Mouse (Mus musculus) liver, postnatal 0 days (tissue): Measurements from ENCODE around the gene Fbxw4. TPM values are rescaled to one million over a fixed set of nuclear protein-coding genes. Genes with fewer than 3 reads are reported as not detected.

Source experiments
- ATAC-seq: fragments of 200-750 bp; cut with Nextera tagmentation; 2 replicates; pipeline ENCODE4 v1.8.0; 2017; ENCODE audit warnings: mild to moderate bottlenecking, moderate library complexity
- DNase-seq: peaks from one replicate; pipeline ENCODE4 v3.0.0-alpha.2; 2016
- H3K27ac ChIP-seq: fragments of 300-500 bp; sonication (generic); 2 replicates; pipeline ENCODE4 v1.5.1; 2014; ENCODE audit warnings: antibody characterized with exemption, moderate library complexity, mild to moderate bottlenecking, low read depth
- H3K27me3 ChIP-seq: fragments of 300-500 bp; sonication (generic); 2 replicates; pipeline ENCODE4 v1.6.1; 2014; ENCODE audit warnings: low read length, control low read depth, mixed read lengths; ENCODE audit not compliant: insufficient read depth
- H3K36me3 ChIP-seq: fragments of 300-500 bp; sonication (generic); replicated peaks from 2 replicates; pipeline ENCODE4 v1.6.1; 2014; ENCODE audit warnings: mild to moderate bottlenecking, control low read depth, low read length, moderate library complexity, mixed read lengths; ENCODE audit not compliant: insufficient read depth
- H3K4me1 ChIP-seq: fragments of 300-500 bp; sonication (generic); 2 replicates; pipeline ENCODE4 v1.6.1; 2014; ENCODE audit warnings: antibody characterized with exemption, mild to moderate bottlenecking, control low read depth; ENCODE audit not compliant: insufficient read depth
- H3K4me2 ChIP-seq: fragments of 300-500 bp; sonication (generic); 2 replicates; pipeline ENCODE4 v1.6.1; 2014; ENCODE audit warnings: low read depth, mild to moderate bottlenecking, low read length, moderate library complexity, mixed read lengths
- H3K4me3 ChIP-seq: fragments of 300-500 bp; sonication (generic); 2 replicates; pipeline ENCODE4 v1.5.1; 2014; ENCODE audit warnings: low read depth, low read length
- H3K9ac ChIP-seq: fragments of 300-500 bp; sonication (generic); replicated peaks from 2 replicates; pipeline ENCODE4 v1.6.1; 2014; ENCODE audit warnings: mild to moderate bottlenecking, moderate library complexity
- H3K9me3 ChIP-seq: fragments of 300-500 bp; sonication (generic); 2 replicates; pipeline ENCODE4 v1.6.1; 2016; ENCODE audit warnings: mild to moderate bottlenecking, control low read depth, low read length, mixed read lengths
- CTCF ChIP-seq: sonication (generic); IDR thresholded peaks from 2 replicates; pipeline ENCODE4 v1.5.1; 2016; ENCODE audit warnings: antibody characterized with exemption, low read depth
- EP300 ChIP-seq: IDR thresholded peaks from 2 replicates; pipeline ENCODE4 v1.6.1; 2016; ENCODE audit warnings: antibody characterized with exemption, low read depth, mild to moderate bottlenecking
- WGBS: fragments of 180-500 bp; shearing (Covaris S2); extraction: QIAGEN DNeasy Blood & Tissue Kit; methylation state at CpG from one replicate; pipeline ENCODE4 v1.1.7; 2014; ENCODE audit not compliant: insufficient replicate concordance; 5-methylcytosine and 5-hydroxymethylcytosine counted together
- polyA plus RNA-seq: library from polyadenylated mRNA; unstranded; fragments of >200 nt; fragmentation: Nextera tagmentation; extraction: Ambion mirVana; gene quantifications from 2 replicates; pipeline ENCODE4 v1.2.1, GENCODE M21; 2015

The Fbxw4 gene
- polyA plus RNA-seq, 1 experiment from 2014 or later: 2.2 TPM

GRCm38 (mm10) chr19:45619744-45620501, 40.2 kb downstream of the Fbxw4 start:
- Histone ChIP-seq H3K9me3 (no peaks in the 10 kb centered on the region), H3K9ac (no peak overlapping the region), H3K4me2 (no peak overlapping the region), H3K27ac (no peak overlapping the region), H3K36me3 (peaks cover 8% of the 10 kb centered on the region; the same call in 1 of the 2 replicates), H3K4me3 (no peak overlapping the region), H3K4me1 (no peaks in the 10 kb centered on the region), H3K27me3 (no peaks in the 10 kb centered on the region)
- 82% methylated on average over 14 of the region's 14 CpGs for WGBS
- no peak for ATAC-seq
- no peak for TF ChIP-seq CTCF
- TF ChIP-seq EP300: no peak
- no peak for DNase-seq

- H3K9ac ChIP-seq: no peak overlapping the region
- peaks cover 8% of the 10 kb centered on the region; the same call in 1 of the 2 replicates for H3K36me3 ChIP-seq
- ATAC-seq: no peak
- no peak overlapping the region for H3K27ac ChIP-seq
- no peak overlapping the region for H3K4me3 ChIP-seq
- no peaks in the 10 kb centered on the region for H3K4me1 ChIP-seq
- WGBS: 77% methylated on average over 6 of the region's 6 CpGs
- H3K27me3 ChIP-seq: no peaks in the 10 kb centered on the region
- no peak for TF ChIP-seq EP300
- TF ChIP-seq CTCF: no peak
- DNase-seq: no peak
- no peaks in the 10 kb centered on the region for H3K9me3 ChIP-seq
- H3K4me2 ChIP-seq: no peak overlapping the region
These were observed 41.9 kb downstream of the Fbxw4 start for GRCm38 (mm10) chr19:45618184-45618583.

DNA sequence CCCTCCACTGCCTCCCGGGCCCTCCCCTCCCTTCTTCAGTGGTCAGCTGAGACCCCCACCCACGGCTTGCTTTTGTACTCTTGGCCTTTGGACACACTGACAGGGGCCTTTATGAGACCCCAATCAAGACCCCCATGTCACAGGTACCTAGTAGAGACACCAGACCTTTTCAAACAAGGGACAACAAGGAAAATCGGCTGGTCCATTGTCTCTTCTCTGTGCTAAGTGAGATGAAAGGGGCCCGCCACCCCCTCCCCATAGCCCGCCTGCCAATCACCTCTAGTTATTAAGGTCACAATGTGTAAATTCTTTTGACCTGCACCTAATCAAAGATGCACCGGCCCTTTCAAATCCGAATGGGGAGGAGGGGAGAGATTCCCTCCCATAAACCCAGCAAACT, 43.4 kb downstream of the Fbxw4 start:
- TF ChIP-seq EP300: no peak
- TF ChIP-seq CTCF: no peak
- no peak overlapping the region for H3K4me2 ChIP-seq
- H3K27me3 ChIP-seq: no peaks in the 10 kb centered on the region
- no peak overlapping the region for H3K27ac ChIP-seq
- ATAC-seq (no peak), DNase-seq (no peak)
- H3K4me3 ChIP-seq: no peak overlapping the region
- H3K36me3 ChIP-seq: no peaks in the 10 kb centered on the region
- H3K9ac ChIP-seq: no peak overlapping the region
- H3K4me1 ChIP-seq: no peaks in the 10 kb centered on the region
- H3K9me3 ChIP-seq: no peaks in the 10 kb centered on the region
- 62% methylated on average over 7 of the region's 7 CpGs for WGBS

DNA sequence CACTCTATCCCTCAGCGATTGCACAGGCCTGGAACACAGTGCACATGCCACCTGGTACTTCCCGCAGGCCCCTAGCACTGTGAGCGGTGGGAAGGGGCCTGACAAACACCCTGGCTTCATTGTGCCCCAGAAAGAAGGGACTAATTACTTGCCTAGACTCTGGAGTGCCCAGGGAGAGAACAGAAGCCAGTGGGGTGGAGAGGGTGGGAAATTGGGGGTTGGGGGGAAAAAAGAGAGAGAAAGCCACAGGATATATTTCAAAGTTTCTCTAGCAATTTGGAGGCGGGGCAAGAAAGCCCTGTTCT, 43.9 kb downstream of the Fbxw4 start:
- Histone ChIP-seq H3K36me3 (no peaks in the 10 kb centered on the region), H3K9ac (no peak overlapping the region), H3K27ac (no peak overlapping the region), H3K4me2 (no peak overlapping the region), H3K4me3 (no peak overlapping the region), H3K27me3 (no peaks in the 10 kb centered on the region), H3K9me3 (no peaks in the 10 kb centered on the region), H3K4me1 (no peaks in the 10 kb centered on the region)
- no peak for DNase-seq
- 91% methylated on average over 4 of the region's 4 CpGs for WGBS
- TF ChIP-seq EP300: no peak
- no peak for TF ChIP-seq CTCF
- ATAC-seq: no peak

GRCm38 (mm10) chr19:45615415-45616213, 44.5 kb downstream of the Fbxw4 start:
- no peak for DNase-seq
- WGBS: 75% methylated on average over 12 of the region's 12 CpGs
- Histone ChIP-seq H3K36me3 (no peaks in the 10 kb centered on the region), H3K4me3 (no peak overlapping the region), H3K27me3 (no peaks in the 10 kb centered on the region), H3K4me2 (no peak overlapping the region), H3K9me3 (no peaks in the 10 kb centered on the region), H3K4me1 (no peaks in the 10 kb centered on the region), H3K27ac (no peak overlapping the region), H3K9ac (no peak overlapping the region)
- ATAC-seq: no peak
- TF ChIP-seq EP300: no peak
- no peak for TF ChIP-seq CTCF

DNA sequence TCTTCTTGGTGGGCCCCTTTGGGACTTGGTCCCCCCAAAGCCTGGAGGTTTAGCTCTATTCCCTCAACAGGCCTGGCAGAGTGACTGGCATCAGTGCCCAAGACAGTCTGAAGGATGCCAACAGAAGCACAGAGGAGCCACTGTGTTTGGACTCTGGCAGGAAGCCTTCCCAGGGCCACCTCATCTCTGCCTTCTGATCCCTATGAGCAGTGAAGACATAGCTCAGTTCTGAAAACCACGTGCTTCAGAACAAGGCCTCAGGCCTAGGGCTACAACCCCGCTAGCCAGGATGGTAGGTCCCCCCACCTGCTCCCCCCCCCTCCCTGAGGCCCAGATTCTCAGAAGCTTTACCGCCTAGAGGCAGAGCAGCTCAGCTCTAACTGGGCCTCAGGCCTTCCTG, 45.2 kb downstream of the Fbxw4 start:
- H3K9ac ChIP-seq: no peak overlapping the region
- no peak for ATAC-seq
- no peaks in the 10 kb centered on the region for H3K27me3 ChIP-seq
- no peak overlapping the region for H3K4me2 ChIP-seq
- H3K27ac ChIP-seq: no peak overlapping the region
- H3K9me3 ChIP-seq: no peaks in the 10 kb centered on the region
- no peak for TF ChIP-seq EP300
- no peak for TF ChIP-seq CTCF
- H3K4me1 ChIP-seq: no peaks in the 10 kb centered on the region
- H3K4me3 ChIP-seq: no peak overlapping the region
- no peak for DNase-seq
- H3K36me3 ChIP-seq: no peaks in the 10 kb centered on the region
- WGBS: 56% methylated on average over 3 of the region's 3 CpGs
